Mouse (Mus musculus) retina, postnatal 1 day (tissue): ENCODE results near the gene Gadd45g.

Source experiments
- DNase-seq: peaks from one replicate; pipeline ENCODE4 v3.0.0-alpha.2; 2012

Gene Gadd45g

GRCm38 (mm10) chr13:51853301-51854243 lies 7.1 kb downstream of the Gadd45g start:
- DNase-seq, result no peak

DNA sequence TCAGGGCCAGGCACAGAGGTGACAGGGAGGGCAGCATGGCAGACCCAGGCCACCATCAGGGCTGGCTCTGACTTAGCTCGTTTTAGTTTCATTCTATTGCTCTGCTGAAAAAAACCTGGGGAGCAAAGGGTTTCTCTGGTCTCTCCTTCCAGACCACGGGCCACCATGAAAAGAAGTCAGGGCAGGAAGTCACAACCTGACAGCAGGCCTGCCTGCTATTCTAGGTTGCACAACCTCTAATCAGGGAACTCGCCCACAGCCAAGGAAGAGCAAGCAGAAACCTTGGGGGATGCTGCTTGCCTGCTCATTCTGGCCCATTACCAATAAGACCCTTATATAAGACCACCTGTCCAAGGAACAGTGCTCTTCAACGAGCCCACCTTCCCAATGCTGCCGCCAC lies 9.1 kb downstream of the Gadd45g start:
- DNase-seq, result no peak

- DNase-seq, result no peak
Observed at GRCm38 (mm10) chr13:51857156-51857555, 10.7 kb downstream of the Gadd45g start.

DNA sequence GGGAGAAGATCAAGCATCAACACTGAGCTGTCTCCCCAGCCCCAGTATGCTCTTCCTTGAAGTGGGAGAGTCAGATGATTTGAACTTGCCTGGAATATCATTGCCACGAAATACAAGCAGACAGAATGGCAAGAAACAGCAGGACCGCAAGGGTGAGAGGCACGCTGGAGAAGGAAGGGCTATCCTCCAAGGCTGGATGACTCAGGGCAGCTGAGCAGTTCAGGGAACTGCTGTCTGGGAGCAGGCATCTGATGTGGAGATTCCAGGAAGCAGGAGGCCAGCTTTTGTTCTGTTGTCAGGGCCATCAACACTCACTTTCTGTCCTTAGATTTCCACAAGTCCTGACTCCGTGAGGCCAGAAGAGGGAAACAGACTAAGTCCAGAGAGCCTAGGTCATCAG lies 12.0 kb downstream of the Gadd45g start:
- no peak for DNase-seq

- DNase-seq, result no peak
Observed at GRCm38 (mm10) chr13:51859174-51859573, 12.7 kb downstream of the Gadd45g start.

- DNase-seq, result no peak
Observed at GRCm38 (mm10) chr13:51859798-51860197, 13.3 kb downstream of the Gadd45g start.

DNA sequence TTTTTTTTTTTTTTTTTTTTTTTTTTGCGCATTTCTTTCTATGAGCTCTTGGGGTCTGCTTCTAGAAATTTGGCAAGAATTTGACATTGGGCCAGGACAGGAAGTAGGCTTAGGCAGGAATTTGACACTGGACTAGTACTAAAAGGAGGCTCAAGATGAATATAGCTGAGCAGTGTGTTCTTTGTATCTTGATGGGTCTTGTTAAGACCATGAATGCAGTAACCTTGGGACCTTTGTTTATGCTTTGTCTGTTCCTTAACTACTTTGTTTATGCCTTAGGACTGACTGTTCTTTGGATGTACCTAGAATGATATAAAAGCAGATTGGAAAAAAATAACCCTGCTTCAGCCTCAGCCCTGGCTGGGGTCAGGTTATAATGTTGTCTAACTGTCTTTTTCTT lies 16.3 kb downstream of the Gadd45g start:
- no peak for DNase-seq

DNA sequence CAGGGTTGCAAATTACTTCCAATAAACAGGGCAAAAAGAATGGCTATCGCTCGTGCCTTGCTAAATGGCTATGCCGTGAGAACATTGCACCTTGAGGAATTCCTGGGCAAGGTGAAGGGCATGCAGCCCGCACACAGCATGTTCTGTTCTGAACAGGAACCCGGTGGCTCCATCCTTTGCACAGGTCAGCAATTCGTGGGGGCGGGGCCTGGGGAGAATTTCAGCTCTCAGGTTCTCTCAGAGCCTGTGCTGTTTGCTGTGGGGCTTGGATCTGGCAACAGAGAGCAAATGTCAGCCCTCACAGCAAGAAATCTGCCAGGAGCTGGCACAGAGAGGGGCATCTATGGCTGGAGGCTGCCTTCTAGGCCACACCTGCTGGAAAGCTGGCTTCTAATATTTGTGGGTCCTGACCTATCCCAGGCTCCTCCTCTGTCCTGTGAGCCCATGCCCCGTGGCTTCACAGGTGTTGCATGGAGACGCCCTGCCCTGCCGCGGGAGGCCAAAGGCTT lies 19.7 kb downstream of the Gadd45g start:
- DNase-seq, result no peak

- DNase-seq, result no peak
Observed at GRCm38 (mm10) chr13:51868491-51869128, 22.1 kb downstream of the Gadd45g start.

DNA sequence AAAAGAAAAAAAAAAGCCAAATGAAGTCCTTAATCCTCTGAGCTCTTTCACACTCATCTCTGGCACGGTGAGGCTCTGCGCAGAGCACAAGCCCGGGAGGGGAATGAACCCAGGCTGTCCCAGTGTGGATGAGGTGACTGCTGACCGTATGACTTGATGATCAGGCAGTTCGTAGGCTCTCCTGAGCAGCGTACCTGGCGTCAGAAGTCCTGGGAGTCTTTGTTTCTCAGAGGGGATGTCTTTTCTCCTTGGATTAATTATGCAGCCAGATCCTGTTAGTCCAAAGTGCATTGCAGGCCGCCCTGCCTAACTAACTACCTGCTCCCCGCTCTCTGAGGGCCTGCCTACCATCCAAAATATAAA lies 22.6 kb downstream of the Gadd45g start:
- no peak for DNase-seq

GRCm38 (mm10) chr13:51871148-51871547 lies 24.7 kb downstream of the Gadd45g start:
- DNase-seq, result no peak

GRCm38 (mm10) chr13:51872252-51872962 lies 25.9 kb downstream of the Gadd45g start:
- no peak for DNase-seq

DNA sequence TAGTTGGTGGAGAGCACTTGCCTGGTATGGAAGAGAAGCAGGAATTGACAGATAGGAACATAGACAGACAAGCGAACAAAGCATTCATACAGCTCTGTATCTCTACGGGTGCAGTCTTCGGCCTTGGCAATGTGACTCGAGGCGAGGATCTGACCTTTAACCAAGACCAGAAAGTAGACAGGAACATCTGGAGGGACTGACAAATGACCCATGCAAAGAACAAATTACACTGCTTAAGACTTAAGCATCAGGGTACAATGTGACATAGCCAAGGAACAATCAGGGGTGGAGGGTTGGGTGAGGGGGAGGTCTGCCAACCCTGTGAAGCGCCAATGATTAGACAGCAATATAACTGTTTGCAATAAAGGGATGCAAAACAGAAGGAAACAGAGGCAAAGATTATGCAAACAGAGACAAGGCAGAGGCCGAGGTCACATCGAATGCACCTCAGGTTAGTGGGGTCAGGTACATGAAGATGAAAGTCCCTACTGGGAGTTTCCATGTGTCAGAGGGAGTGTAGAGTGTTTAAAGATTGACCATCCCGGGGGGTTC lies 26.6 kb downstream of the Gadd45g start:
- DNase-seq, result no peak

GRCm38 (mm10) chr13:51873786-51874185 lies 27.3 kb downstream of the Gadd45g start:
- DNase-seq, result no peak

- no peak for DNase-seq
Observed at GRCm38 (mm10) chr13:51876131-51876530, 29.7 kb downstream of the Gadd45g start.

DNA sequence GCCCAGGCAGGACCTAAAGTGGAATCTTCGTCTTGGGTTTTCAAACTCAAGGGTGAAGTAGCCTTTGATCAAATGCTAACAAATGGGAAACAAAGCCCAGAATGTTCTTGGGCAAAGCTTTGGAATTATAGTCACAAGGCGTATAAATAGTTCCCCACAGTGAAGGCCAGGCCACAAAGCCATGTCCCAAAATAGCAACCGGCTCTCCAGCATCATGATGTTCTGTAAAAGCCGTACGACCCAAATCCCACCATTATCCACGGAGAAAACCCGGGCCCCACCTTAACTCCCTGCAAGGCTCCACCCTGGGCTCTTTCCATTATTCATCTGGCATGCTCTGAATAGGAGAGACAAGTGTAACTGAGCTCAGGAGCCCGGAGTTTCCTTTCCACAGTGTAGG lies 32.3 kb downstream of the Gadd45g start:
- DNase-seq, result no peak

DNA sequence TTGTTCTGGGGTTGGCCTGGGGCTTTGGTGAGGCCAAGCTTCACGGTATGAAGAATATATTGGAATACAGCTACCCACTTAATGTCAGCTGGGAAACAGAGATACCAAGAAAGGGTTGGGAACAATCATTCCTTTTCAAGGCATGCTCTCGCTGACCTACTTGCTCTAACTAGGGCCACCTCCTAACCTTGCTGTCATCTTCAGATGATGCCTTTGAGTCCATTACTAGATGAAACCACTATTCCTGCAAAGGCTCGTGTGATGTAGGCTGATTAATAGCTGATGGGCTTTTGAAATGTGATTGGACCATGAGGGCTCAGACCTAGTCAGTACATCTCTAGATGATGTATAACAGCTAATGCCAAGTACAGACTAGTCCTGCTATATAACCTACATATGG lies 33.1 kb downstream of the Gadd45g start:
- no peak for DNase-seq

GRCm38 (mm10) chr13:51880019-51880418 lies 33.5 kb downstream of the Gadd45g start:
- DNase-seq, result no peak

GRCm38 (mm10) chr13:51881271-51882128 lies 35.0 kb downstream of the Gadd45g start:
- no peak for DNase-seq

- DNase-seq, result no peak
Observed at GRCm38 (mm10) chr13:51882218-51882617, 35.7 kb downstream of the Gadd45g start.

GRCm38 (mm10) chr13:51884250-51884649 lies 37.8 kb downstream of the Gadd45g start:
- no peak for DNase-seq

DNA sequence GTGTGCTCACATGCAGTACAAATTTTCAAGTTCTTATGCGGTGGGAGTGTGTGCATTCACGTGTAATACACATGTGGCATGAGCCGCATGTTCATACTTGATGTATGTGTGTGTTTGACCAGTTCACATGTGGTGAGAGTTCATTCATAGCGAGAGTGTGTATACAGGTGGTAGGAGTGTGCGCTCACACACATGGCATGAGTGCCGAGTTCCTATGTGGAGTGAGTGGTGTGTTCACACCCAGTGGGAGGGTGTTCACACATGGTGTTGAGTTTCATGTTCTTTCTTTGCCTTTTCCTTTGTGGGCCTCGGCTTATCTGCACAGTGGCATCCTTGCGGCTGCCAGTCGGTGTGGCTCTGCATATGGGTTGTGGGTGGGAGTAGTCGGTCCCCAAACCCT lies 39.1 kb downstream of the Gadd45g start:
- DNase-seq, result no peak
